Mouse (Mus musculus) small intestine, adult 2 months (tissue): ENCODE measurements around the gene Arl15.

ENCODE experiments used
- CTCF ChIP-seq: fragments of 200-500 bp; IDR thresholded peaks from 2 replicates; pipeline ENCODE4 v1.5.1; 2012; ENCODE audit warnings: low read depth, mild to moderate bottlenecking, control low read depth, inconsistent platforms, low read length, moderate library complexity, mixed read lengths; ENCODE audit not compliant: insufficient replicate concordance, insufficient read length; ENCODE audit errors: extremely low read depth
- POLR2A ChIP-seq: fragments of 200-500 bp; IDR thresholded peaks from 2 replicates; pipeline ENCODE4 v1.6.1; 2012; ENCODE audit warnings: low read depth, mild to moderate bottlenecking, control low read depth, inconsistent platforms, low read length, moderate library complexity

DNA sequence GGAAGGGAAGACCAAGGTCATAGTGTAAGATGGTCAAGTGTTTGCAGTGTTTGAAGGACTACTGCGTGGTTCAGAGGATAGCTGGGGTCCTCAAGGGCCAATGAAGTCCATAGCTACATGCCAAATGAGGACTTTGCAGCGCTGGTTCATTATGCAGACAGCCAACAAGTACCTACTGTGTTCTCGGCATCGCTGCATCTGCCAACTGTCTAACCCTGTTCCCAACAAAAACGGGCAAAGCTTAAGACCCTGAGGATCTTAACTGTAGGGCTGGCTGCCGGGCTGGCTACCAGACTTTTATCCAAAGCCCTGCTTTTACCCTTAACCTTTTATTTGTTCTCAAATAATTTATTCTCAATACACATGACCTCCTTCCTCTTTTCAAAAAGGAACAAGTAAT, 123.1 kb downstream of the Arl15 start:
- TF ChIP-seq CTCF (no peak), POLR2A (no peak)
